Mouse (Mus musculus) lung, adult 2 months (tissue): ENCODE measurements around the gene Git2.

Source experiments
- CTCF ChIP-seq: fragments of 200-500 bp; IDR thresholded peaks from 2 replicates; pipeline ENCODE4 v1.5.1; 2011; ENCODE audit warnings: mild to moderate bottlenecking, low read length, control low read depth; ENCODE audit not compliant: insufficient read depth
- POLR2A ChIP-seq: fragments of 200-500 bp; IDR thresholded peaks from 2 replicates; pipeline ENCODE4 v1.6.1; 2011; ENCODE audit warnings: low read depth, mild to moderate bottlenecking, control low read depth, low read length, borderline replicate concordance; ENCODE audit errors: extremely low read depth

DNA sequence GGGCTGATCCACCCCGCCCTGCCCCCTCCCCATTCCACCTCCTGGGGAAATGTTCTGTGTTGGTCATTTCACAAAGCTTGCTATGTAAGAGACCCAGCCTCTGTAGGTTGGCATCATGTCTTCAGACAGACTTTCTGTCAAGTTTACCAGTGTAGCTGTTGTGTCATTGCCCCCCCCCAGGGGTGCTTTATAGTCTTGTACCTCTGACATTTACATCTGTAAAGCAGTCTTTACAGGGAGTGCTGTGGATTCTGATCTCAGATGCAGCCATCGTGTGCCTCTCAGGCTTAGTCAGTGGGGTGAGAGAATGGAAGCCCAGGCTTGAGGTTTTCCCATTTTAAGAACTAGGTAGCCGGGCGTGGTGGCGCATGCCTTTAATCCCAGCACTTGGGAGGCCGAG lies 26.5 kb upstream of the Git2 start:
- TF ChIP-seq POLR2A (no peak), CTCF (no peak)
